Mouse (Mus musculus): ENCODE results near the gene Larp6. TPM values are rescaled to one million over a fixed set of nuclear protein-coding genes. Genes with fewer than 3 reads are reported as not detected.

Gene Larp6
- polyA plus RNA-seq, 2 experiments = 3.8 to 4.3 TPM

GRCm38 (mm10) chr9:60699581-60700231 lies 13.1 kb upstream of the Larp6 start:
- H3K9ac ChIP-seq (ENCODE audit: low read depth, low read length, severe bottlenecking) = no peak overlapping the region
- DNase-seq (ENCODE audit: low spot score) = no peak
- no peak overlapping the region for H3K4me2 ChIP-seq (replicated peaks; ENCODE audit: low read depth, low read length, severe bottlenecking)
- no peaks in the 10 kb centered on the region for H3K4me1 ChIP-seq (ENCODE audit: control insufficient read depth, insufficient read depth, low read length)
- TF ChIP-seq POLR2A (IDR thresholded peaks at IDR 0.05; ENCODE audit: borderline replicate concordance, extremely low read depth, insufficient read depth, insufficient read length) = no peak
- H3K27me3 ChIP-seq (ENCODE audit: control insufficient read depth, insufficient read depth, low read length) = no peaks in the 10 kb centered on the region
- WGBS = 70% methylated on average over 18 of the region's 18 CpGs
- H3K9me3 ChIP-seq (ENCODE audit: control insufficient read depth, low read length) = no peaks in the 10 kb centered on the region
- ATAC-seq (ENCODE audit: low FRiP score, low read depth) = no peak
- H3K27ac ChIP-seq (replicated peaks; ENCODE audit: low read depth, low read length) = no peak overlapping the region
- H3K4me3 ChIP-seq (replicated peaks; ENCODE audit: low read length) = no peak overlapping the region
- H3K36me3 ChIP-seq (ENCODE audit: control insufficient read depth, insufficient read depth, low read length) = no peaks in the 10 kb centered on the region

GRCm38 (mm10) chr9:60707594-60707993 lies 5.2 kb upstream of the Larp6 start:
- Histone ChIP-seq H3K9ac (ENCODE audit: low read depth, low read length, severe bottlenecking) (no peak overlapping the region), H3K36me3 (ENCODE audit: control insufficient read depth, insufficient read depth, low read length) (no peaks in the 10 kb centered on the region), H3K9me3 (ENCODE audit: control insufficient read depth, low read length) (no peaks in the 10 kb centered on the region), H3K4me2 (replicated peaks; ENCODE audit: low read depth, low read length, severe bottlenecking) (no peak overlapping the region), H3K4me1 (ENCODE audit: control insufficient read depth, insufficient read depth, low read length) (peaks cover 6% of the 10 kb centered on the region; the same call in 1 of the 2 replicates), H3K4me3 (replicated peaks; ENCODE audit: low read length) (no peak overlapping the region), H3K27me3 (ENCODE audit: control insufficient read depth, insufficient read depth, low read length) (no peaks in the 10 kb centered on the region), H3K27ac (replicated peaks; ENCODE audit: low read depth, low read length) (no peak overlapping the region)
- TF ChIP-seq POLR2A (IDR thresholded peaks at IDR 0.05; ENCODE audit: borderline replicate concordance, extremely low read depth, insufficient read depth, insufficient read length) = no peak
- no peak for ATAC-seq (ENCODE audit: low FRiP score, low read depth)
- WGBS = 98% methylated on average over 2 of the region's 2 CpGs
- DNase-seq (ENCODE audit: low spot score) = no peak

GRCm38 (mm10) chr9:60708606-60709005 lies 4.2 kb upstream of the Larp6 start:
- Histone ChIP-seq H3K4me1 (ENCODE audit: control insufficient read depth, insufficient read depth, low read length) (peaks cover 7% of the 10 kb centered on the region; the same call in 1 of the 2 replicates), H3K36me3 (ENCODE audit: control insufficient read depth, insufficient read depth, low read length) (no peaks in the 10 kb centered on the region), H3K4me2 (replicated peaks; ENCODE audit: low read depth, low read length, severe bottlenecking) (no peak overlapping the region), H3K4me3 (replicated peaks; ENCODE audit: low read length) (no peak overlapping the region), H3K9ac (ENCODE audit: low read depth, low read length, severe bottlenecking) (no peak overlapping the region), H3K27me3 (ENCODE audit: control insufficient read depth, insufficient read depth, low read length) (no peaks in the 10 kb centered on the region), H3K27ac (replicated peaks; ENCODE audit: low read depth, low read length) (no peak overlapping the region), H3K9me3 (ENCODE audit: control insufficient read depth, low read length) (no peaks in the 10 kb centered on the region)
- no peak for DNase-seq (ENCODE audit: low spot score)
- TF ChIP-seq POLR2A (IDR thresholded peaks at IDR 0.05; ENCODE audit: borderline replicate concordance, extremely low read depth, insufficient read depth, insufficient read length) = no peak
- 86% methylated on average over 5 of the region's 5 CpGs for WGBS
- ATAC-seq (ENCODE audit: low FRiP score, low read depth) = no peak

GRCm38 (mm10) chr9:60709721-60710120 lies 3.1 kb upstream of the Larp6 start:
- no peaks in the 10 kb centered on the region for H3K9me3 ChIP-seq (ENCODE audit: control insufficient read depth, low read length)
- no peak overlapping the region for H3K27ac ChIP-seq (replicated peaks; ENCODE audit: low read depth, low read length)
- no peaks in the 10 kb centered on the region for H3K36me3 ChIP-seq (ENCODE audit: control insufficient read depth, insufficient read depth, low read length)
- 87% methylated on average over 6 of the region's 6 CpGs for WGBS
- TF ChIP-seq POLR2A (IDR thresholded peaks at IDR 0.05; ENCODE audit: borderline replicate concordance, extremely low read depth, insufficient read depth, insufficient read length) = no peak
- no peak overlapping the region for H3K9ac ChIP-seq (ENCODE audit: low read depth, low read length, severe bottlenecking)
- ATAC-seq (ENCODE audit: low FRiP score, low read depth) = no peak
- H3K27me3 ChIP-seq (ENCODE audit: control insufficient read depth, insufficient read depth, low read length) = no peaks in the 10 kb centered on the region
- peaks cover 7% of the 10 kb centered on the region; the same call in 1 of the 2 replicates for H3K4me1 ChIP-seq (ENCODE audit: control insufficient read depth, insufficient read depth, low read length)
- H3K4me3 ChIP-seq (replicated peaks; ENCODE audit: low read length) = no peak overlapping the region
- DNase-seq (ENCODE audit: low spot score) = no peak
- H3K4me2 ChIP-seq (replicated peaks; ENCODE audit: low read depth, low read length, severe bottlenecking) = no peak overlapping the region

GRCm38 (mm10) chr9:60712011-60712410 lies 778 bp upstream of the Larp6 start:
- no peak for DNase-seq (ENCODE audit: low spot score)

More at GRCm38 (mm10) chr9:60712011-60712410, 778 bp upstream of the Larp6 start:
- no peak for ATAC-seq (ENCODE audit: low FRiP score, low read depth)
- 75% methylated on average over 5 of the region's 5 CpGs for WGBS
- Histone ChIP-seq H3K4me1 (ENCODE audit: control insufficient read depth, insufficient read depth, low read length) (peaks cover 7% of the 10 kb centered on the region; the same call in 1 of the 2 replicates), H3K4me2 (replicated peaks; ENCODE audit: low read depth, low read length, severe bottlenecking) (peak overlapping the region; percentile 91), H3K27me3 (ENCODE audit: control insufficient read depth, insufficient read depth, low read length) (no peaks in the 10 kb centered on the region), H3K27ac (replicated peaks; ENCODE audit: low read depth, low read length) (no peak overlapping the region), H3K9ac (ENCODE audit: low read depth, low read length, severe bottlenecking) (no peak overlapping the region), H3K4me3 (replicated peaks; ENCODE audit: low read length) (no peak overlapping the region), H3K9me3 (ENCODE audit: control insufficient read depth, low read length) (no peaks in the 10 kb centered on the region), H3K36me3 (ENCODE audit: control insufficient read depth, insufficient read depth, low read length) (no peaks in the 10 kb centered on the region)
- TF ChIP-seq POLR2A (IDR thresholded peaks at IDR 0.05; ENCODE audit: borderline replicate concordance, extremely low read depth, insufficient read depth, insufficient read length) = no peak

All from limb, embryonic 14.5 days (tissue).